Mouse (Mus musculus) macrophage (primary cell): Measurements from ENCODE around the gene Fkbp5. TPM values are rescaled to one million over a fixed set of nuclear protein-coding genes. Genes with fewer than 3 reads are reported as not detected.

ENCODE experiments used
- H3K27ac ChIP-seq: fragments of 350-480 bp; formaldehyde crosslinking; 2 replicates; pipeline ENCODE4 v1.9.0; 2021
- H3K36me3 ChIP-seq: fragments of 350-480 bp; formaldehyde crosslinking; 2 replicates; pipeline ENCODE4 v1.9.0; 2021; ENCODE audit errors: inconsistent target
- H3K4me3 ChIP-seq: fragments of 350-480 bp; formaldehyde crosslinking; 2 replicates; pipeline ENCODE4 v1.9.0; 2021; ENCODE audit errors: inconsistent target
- H3K79me2 ChIP-seq: fragments of 350-480 bp; formaldehyde crosslinking; 2 replicates; pipeline ENCODE4 v1.9.0; 2021; ENCODE audit errors: inconsistent target
- WGBS: methylation state at CpG from one replicate; pipeline ENCODE4 v1.1.7; 2026; ENCODE audit warnings: inconsistent platforms; ENCODE audit not compliant: missing documents; 5-methylcytosine and 5-hydroxymethylcytosine counted together
- polyA plus RNA-seq: library from polyadenylated mRNA; stranded (reverse); fragments of 250-400 nt; gene quantifications from 3 replicates; pipeline ENCODE4 v1.2.4, GENCODE M21; 2018; ENCODE audit warnings: inconsistent platforms

Gene Fkbp5
- polyA plus RNA-seq, 1 experiment from 2014 or later = 5.8 TPM

GRCm38 (mm10) chr17:28475593-28476325, 41.6 kb downstream of the Fkbp5 start:
- WGBS = 92% methylated on average over 3 of the region's 3 CpGs
- H3K27ac ChIP-seq = no peak overlapping the region
- no peaks in the 10 kb centered on the region for H3K36me3 ChIP-seq
- no peak overlapping the region for H3K4me3 ChIP-seq
- peaks cover 81% of the 10 kb centered on the region for H3K79me2 ChIP-seq

- H3K4me3 ChIP-seq = no peak overlapping the region
- 92% methylated on average over 5 of the region's 5 CpGs for WGBS
- H3K36me3 ChIP-seq = no peaks in the 10 kb centered on the region
- H3K79me2 ChIP-seq = peaks cover 65% of the 10 kb centered on the region
- H3K27ac ChIP-seq = no peak overlapping the region
These were observed 44.6 kb downstream of the Fkbp5 start for GRCm38 (mm10) chr17:28472696-28473095.

- H3K36me3 ChIP-seq = no peaks in the 10 kb centered on the region
- H3K27ac ChIP-seq = no peak overlapping the region
- peaks cover 67% of the 10 kb centered on the region for H3K79me2 ChIP-seq
- WGBS = 23% methylated on average over 6 of the region's 6 CpGs
- H3K4me3 ChIP-seq = no peak overlapping the region
These were observed 46.5 kb downstream of the Fkbp5 start for GRCm38 (mm10) chr17:28470876-28471275.

GRCm38 (mm10) chr17:28467749-28468148, 49.6 kb downstream of the Fkbp5 start:
- peak overlapping the region; percentile 37 for H3K4me3 ChIP-seq
- H3K36me3 ChIP-seq = no peaks in the 10 kb centered on the region
- H3K79me2 ChIP-seq = peaks cover 65% of the 10 kb centered on the region
- H3K27ac ChIP-seq = peak overlapping the region; percentile 57
- WGBS = 11% methylated on average over 11 of the region's 11 CpGs

- 94% methylated on average over 4 of the region's 4 CpGs for WGBS
- Histone ChIP-seq H3K79me2 (peaks cover 66% of the 10 kb centered on the region), H3K4me3 (no peak overlapping the region), H3K36me3 (no peaks in the 10 kb centered on the region), H3K27ac (no peak overlapping the region)
These were observed 51.4 kb downstream of the Fkbp5 start for GRCm38 (mm10) chr17:28465968-28466367.

- Histone ChIP-seq H3K79me2 (peaks cover 73% of the 10 kb centered on the region), H3K4me3 (no peak overlapping the region), H3K36me3 (no peaks in the 10 kb centered on the region), H3K27ac (no peak overlapping the region)
- WGBS = 70% methylated on average over 7 of the region's 7 CpGs
These were observed 53.5 kb downstream of the Fkbp5 start for GRCm38 (mm10) chr17:28463701-28464443.

- 91% methylated on average over 1 of the region's 1 CpGs for WGBS
- H3K79me2 ChIP-seq = peaks cover 42% of the 10 kb centered on the region; the same call in 1 of the 2 replicates
- H3K36me3 ChIP-seq = no peaks in the 10 kb centered on the region
- H3K4me3 ChIP-seq = no peak overlapping the region
- no peak overlapping the region for H3K27ac ChIP-seq
These were observed 56.9 kb downstream of the Fkbp5 start for GRCm38 (mm10) chr17:28460388-28460787.

- WGBS = 54% methylated on average over 4 of the region's 4 CpGs
- H3K36me3 ChIP-seq = no peaks in the 10 kb centered on the region
- no peak overlapping the region for H3K27ac ChIP-seq
- H3K4me3 ChIP-seq = no peak overlapping the region
- H3K79me2 ChIP-seq = peaks cover 31% of the 10 kb centered on the region; the same call in 1 of the 2 replicates
These were observed 62.2 kb downstream of the Fkbp5 start for GRCm38 (mm10) chr17:28455098-28455497.

- 96% methylated on average over 5 of the region's 6 CpGs for WGBS
These were observed 64.4 kb downstream of the Fkbp5 start for GRCm38 (mm10) chr17:28452889-28453288.

GRCm38 (mm10) chr17:28451914-28452313, 65.4 kb downstream of the Fkbp5 start:
- no peak overlapping the region for H3K4me3 ChIP-seq
- 100% methylated on average over 3 of the region's 3 CpGs for WGBS
- no peaks in the 10 kb centered on the region for H3K36me3 ChIP-seq
- no peak overlapping the region for H3K27ac ChIP-seq
- peaks cover 41% of the 10 kb centered on the region; the same call in 1 of the 2 replicates for H3K79me2 ChIP-seq

More at GRCm38 (mm10) chr17:28452889-28453288, 64.4 kb downstream of the Fkbp5 start:
- peaks cover 33% of the 10 kb centered on the region; the same call in 1 of the 2 replicates for H3K79me2 ChIP-seq
- no peak overlapping the region for H3K27ac ChIP-seq
- no peak overlapping the region for H3K4me3 ChIP-seq
- no peaks in the 10 kb centered on the region for H3K36me3 ChIP-seq

- Histone ChIP-seq H3K36me3 (no peaks in the 10 kb centered on the region), H3K27ac (no peak overlapping the region), H3K4me3 (no peak overlapping the region), H3K79me2 (peaks cover 45% of the 10 kb centered on the region; the same call in 1 of the 2 replicates)
- 95% methylated on average over 5 of the region's 5 CpGs for WGBS
These were observed 65.8 kb downstream of the Fkbp5 start for GRCm38 (mm10) chr17:28451487-28451886.

- Histone ChIP-seq H3K36me3 (no peaks in the 10 kb centered on the region), H3K4me3 (no peak overlapping the region), H3K79me2 (peaks cover 57% of the 10 kb centered on the region; the same call in 1 of the 2 replicates), H3K27ac (no peak overlapping the region)
- 85% methylated on average over 6 of the region's 6 CpGs for WGBS
These were observed 69.1 kb downstream of the Fkbp5 start for GRCm38 (mm10) chr17:28448225-28448624.

GRCm38 (mm10) chr17:28447789-28448188, 69.5 kb downstream of the Fkbp5 start:
- no peak overlapping the region for H3K4me3 ChIP-seq
- H3K79me2 ChIP-seq = peaks cover 53% of the 10 kb centered on the region; the same call in 1 of the 2 replicates
- 76% methylated on average over 7 of the region's 7 CpGs for WGBS
- no peaks in the 10 kb centered on the region for H3K36me3 ChIP-seq
- H3K27ac ChIP-seq = no peak overlapping the region

- H3K36me3 ChIP-seq = no peaks in the 10 kb centered on the region
- no peak overlapping the region for H3K4me3 ChIP-seq
- 87% methylated on average over 4 of the region's 5 CpGs for WGBS
- H3K27ac ChIP-seq = no peak overlapping the region
- H3K79me2 ChIP-seq = peaks cover 51% of the 10 kb centered on the region; the same call in 1 of the 2 replicates
These were observed 70.5 kb downstream of the Fkbp5 start for GRCm38 (mm10) chr17:28446820-28447168.
